Mouse (Mus musculus) regulatory T cell (primary cell): ENCODE data around the gene Plcl2.
"Not testable (repeated sequence)": the region's sequence is repeated elsewhere in the genome, so short reads cannot be mapped to it uniquely, and the experiment has no call there.

Source experiments
- in situ Hi-C: fragments of 300-600 bp; cut with MboI, MseI; formaldehyde crosslinking; loops from one replicate; pipeline ENCODE4 v1.15.1; 2025; ENCODE audit warnings: high pct_unique_total_duplicates

Gene Plcl2

GRCm38 (mm10) chr17:50530089-50530488 lies 20.9 kb downstream of the Plcl2 start:
- in situ Hi-C loops: no loop called here

- in situ Hi-C loops: not testable (repeated sequence)
Observed at GRCm38 (mm10) chr17:50534889-50535288, 25.7 kb downstream of the Plcl2 start.

- in situ Hi-C loops: no loop called here
Observed at GRCm38 (mm10) chr17:50536409-50537194, 27.4 kb downstream of the Plcl2 start.

- in situ Hi-C loops: no loop called here
Observed at GRCm38 (mm10) chr17:50537786-50538185, 28.6 kb downstream of the Plcl2 start.

- in situ Hi-C loops: no loop called here
Observed at GRCm38 (mm10) chr17:50544860-50545259, 35.7 kb downstream of the Plcl2 start.

- in situ Hi-C loops: no loop called here
Observed at GRCm38 (mm10) chr17:50545274-50545673, 36.1 kb downstream of the Plcl2 start.

- in situ Hi-C loops: no loop called here
Observed at GRCm38 (mm10) chr17:50552130-50552529, 42.9 kb downstream of the Plcl2 start.

- in situ Hi-C loops: no loop called here
Observed at GRCm38 (mm10) chr17:50557566-50558238, 48.5 kb downstream of the Plcl2 start.

- in situ Hi-C loops: no loop called here
Observed at GRCm38 (mm10) chr17:50558239-50558625, 49.0 kb downstream of the Plcl2 start.

GRCm38 (mm10) chr17:50565376-50566123 lies 56.3 kb downstream of the Plcl2 start:
- in situ Hi-C loops: no loop called here

GRCm38 (mm10) chr17:50568846-50569245 lies 59.6 kb downstream of the Plcl2 start:
- in situ Hi-C loops: no loop called here

GRCm38 (mm10) chr17:50570228-50570627 lies 61.0 kb downstream of the Plcl2 start:
- in situ Hi-C loops: not testable (repeated sequence)

- in situ Hi-C loops: no loop called here
Observed at GRCm38 (mm10) chr17:50570681-50571398, 61.6 kb downstream of the Plcl2 start.

GRCm38 (mm10) chr17:50574161-50574560 lies 65.0 kb downstream of the Plcl2 start:
- in situ Hi-C loops: no loop called here

- in situ Hi-C loops: no loop called here
Observed at GRCm38 (mm10) chr17:50580416-50580815, 71.2 kb downstream of the Plcl2 start.

- in situ Hi-C loops: no loop called here
Observed at GRCm38 (mm10) chr17:50586834-50587233, 77.6 kb downstream of the Plcl2 start.

- in situ Hi-C loops: no loop called here
Observed at GRCm38 (mm10) chr17:50587941-50588340, 78.7 kb downstream of the Plcl2 start.

- in situ Hi-C loops: no loop called here
Observed at GRCm38 (mm10) chr17:50600178-50600577, 91.0 kb downstream of the Plcl2 start.

- in situ Hi-C loops: no loop called here
Observed at GRCm38 (mm10) chr17:50600696-50601095, 91.5 kb downstream of the Plcl2 start.

GRCm38 (mm10) chr17:50606890-50607289 lies 97.7 kb downstream of the Plcl2 start:
- in situ Hi-C loops: no loop called here

- in situ Hi-C loops: no loop called here
Observed at GRCm38 (mm10) chr17:50609908-50610307, 100.7 kb downstream of the Plcl2 start.
